Mouse (Mus musculus) neural tube, embryonic 15.5 days (tissue): ENCODE measurements around the gene Gm4981. TPM values are rescaled to one million over a fixed set of nuclear protein-coding genes. Genes with fewer than 3 reads are reported as not detected.

Experiments used
- polyA plus RNA-seq: library from polyadenylated mRNA; unstranded; fragments of >200 nt; fragmentation: Nextera tagmentation; extraction: Ambion mirVana; gene quantifications from 2 replicates; pipeline ENCODE4 v1.2.1, GENCODE M21; 2015

Gene Gm4981
- polyA plus RNA-seq, 1 experiment from 2014 or later, result not detected

Other genes with a start within 250 kb of the Gm4981 start
- gene AW822073, start 11.8 kb downstream of the Gm4981 start, polyA plus RNA-seq, result not detected in 2 replicates
- gene Duxf3, start 4.0 kb downstream of the Gm4981 start, polyA plus RNA-seq, result not detected in 2 replicates
- gene Gcc2, start 18.8 kb upstream of the Gm4981 start, polyA plus RNA-seq, result 82.3 and 82.5 TPM in 2 replicates
- 56.6 and 86.2 TPM in 2 replicates for gene Lims1, start 86.8 kb upstream of the Gm4981 start, polyA plus RNA-seq
- gene Ranbp2, start 210.2 kb upstream of the Gm4981 start, polyA plus RNA-seq, result 13.2 and 16.6 TPM in 2 replicates